Mouse (Mus musculus) heart, postnatal 36 days (tissue): ENCODE data around the gene Numa1. TPM values are rescaled to one million over a fixed set of nuclear protein-coding genes. Genes with fewer than 3 reads are reported as not detected.

Source experiments
- DNase-seq, 2 experiments: peaks; one replicate each; pipeline ENCODE4 v3.0.0; 2021 to 2022
- intact Hi-C: fragments of 180-260 bp; cut with DNase I; formaldehyde crosslinking; loops from one replicate; pipeline ENCODE4 v1.15.1; 2025
- total RNA-seq, 2 experiments: library from RNA; stranded (reverse); gene quantifications; 2 replicates each; pipeline ENCODE4 v1.2.3; 2021

The Numa1 gene
- total RNA-seq, 2 experiments from 2014 or later = 97.8 to 98.6 TPM

GRCm38 (mm10) chr7:101970821-101971461, 37.0 kb downstream of the Numa1 start:
- DNase-seq = peak; percentile 77 to 85
- intact Hi-C loops = loop anchor here (2.0 kb wide), 1 partner anchor 36 kb away; the partner anchor contains the start of gene Numa1

GRCm38 (mm10) chr7:101971721-101972120, 37.8 kb downstream of the Numa1 start:
- intact Hi-C loops = loop anchor here (2.0 kb wide), 1 partner anchor 37 kb away; the partner anchor contains the start of gene Numa1
- no peak for DNase-seq

GRCm38 (mm10) chr7:101973730-101974129, 39.8 kb downstream of the Numa1 start:
- DNase-seq = no peak
- intact Hi-C loops = loop anchor here (2.0 kb wide), 1 partner anchor 21 kb away; no protein-coding TSS in a partner anchor

GRCm38 (mm10) chr7:101974505-101974904, 40.6 kb downstream of the Numa1 start:
- intact Hi-C loops = loop anchor here (2.0 kb wide), 1 partner anchor 20 kb away; no protein-coding TSS in a partner anchor
- DNase-seq = peak; percentile 57 to 63

GRCm38 (mm10) chr7:101982735-101983134, 48.8 kb downstream of the Numa1 start:
- intact Hi-C loops = no loop called here
- no peak for DNase-seq

GRCm38 (mm10) chr7:101985081-101985480, 51.2 kb downstream of the Numa1 start:
- no peak for DNase-seq

GRCm38 (mm10) chr7:101994241-101994640, 60.3 kb downstream of the Numa1 start:
- DNase-seq = no peak
- intact Hi-C loops = loop anchor here (2.0 kb wide), 1 partner anchor 19 kb away; no protein-coding TSS in a partner anchor

More at GRCm38 (mm10) chr7:101985081-101985480, 51.2 kb downstream of the Numa1 start:
- intact Hi-C loops = loop anchor here (5.0 kb wide), 1 partner anchor 253 kb away; no protein-coding TSS in a partner anchor

GRCm38 (mm10) chr7:101998194-101998927, 64.5 kb downstream of the Numa1 start:
- peak; percentile 86 to 90 for DNase-seq
- intact Hi-C loops = loop anchor here (2.0 kb wide), 1 partner anchor 80 kb away; no protein-coding TSS in a partner anchor

GRCm38 (mm10) chr7:101999461-102000151, 65.7 kb downstream of the Numa1 start:
- intact Hi-C loops = loop anchor here (2.0 kb wide), 1 partner anchor 79 kb away; no protein-coding TSS in a partner anchor
- no peak for DNase-seq

GRCm38 (mm10) chr7:102000296-102000695, 66.4 kb downstream of the Numa1 start:
- no peak for DNase-seq
- intact Hi-C loops = no loop called here

GRCm38 (mm10) chr7:102000921-102001630, 67.2 kb downstream of the Numa1 start:
- intact Hi-C loops = no loop called here
- peak; percentile 47 to 48 for DNase-seq

- DNase-seq = no peak
- intact Hi-C loops = no loop called here
These were observed 72.6 kb downstream of the Numa1 start for GRCm38 (mm10) chr7:102006520-102006919.

- intact Hi-C loops = no loop called here
- no peak for DNase-seq
These were observed 77.9 kb downstream of the Numa1 start for GRCm38 (mm10) chr7:102011855-102012254.

GRCm38 (mm10) chr7:102013416-102013815, 79.5 kb downstream of the Numa1 start:
- DNase-seq = no peak
- intact Hi-C loops = no loop called here

GRCm38 (mm10) chr7:102014995-102015394, 81.1 kb downstream of the Numa1 start:
- no peak for DNase-seq
- intact Hi-C loops = no loop called here

GRCm38 (mm10) chr7:102016936-102017335, 83.0 kb downstream of the Numa1 start:
- intact Hi-C loops = no loop called here

GRCm38 (mm10) chr7:102017452-102017851, 83.5 kb downstream of the Numa1 start:
- DNase-seq = peak; percentile 33 to 48
- intact Hi-C loops = no loop called here

More at GRCm38 (mm10) chr7:102016936-102017335, 83.0 kb downstream of the Numa1 start:
- DNase-seq = no peak

- DNase-seq = peak in 1 of 2 experiments; percentile 43
- intact Hi-C loops = no loop called here
These were observed 84.1 kb downstream of the Numa1 start for GRCm38 (mm10) chr7:102018034-102018433.

GRCm38 (mm10) chr7:102018590-102018989, 84.7 kb downstream of the Numa1 start, which contains the start of gene Il18bp:
Il18bp (minus strand) TSS chr7:102018690.
- intact Hi-C loops = no loop called here
- no peak for DNase-seq

GRCm38 (mm10) chr7:102019362-102019761, 85.5 kb downstream of the Numa1 start:
- no peak for DNase-seq
- intact Hi-C loops = no loop called here
